Mouse (Mus musculus) effector memory CD4-positive, alpha-beta T cell, adult 5 months (primary cell): ENCODE data around the gene Cst10. TPM values are rescaled to one million over a fixed set of nuclear protein-coding genes. Genes with fewer than 3 reads are reported as not detected.

Experiments used
- polyA plus RNA-seq: library from polyadenylated mRNA; unstranded; fragments of 100-300 nt; shearing (Covaris generic); gene quantifications from one replicate; pipeline ENCODE4 v1.2.1, GENCODE M21; 2017

Cst10 gene
- polyA plus RNA-seq = not detected

DNA sequence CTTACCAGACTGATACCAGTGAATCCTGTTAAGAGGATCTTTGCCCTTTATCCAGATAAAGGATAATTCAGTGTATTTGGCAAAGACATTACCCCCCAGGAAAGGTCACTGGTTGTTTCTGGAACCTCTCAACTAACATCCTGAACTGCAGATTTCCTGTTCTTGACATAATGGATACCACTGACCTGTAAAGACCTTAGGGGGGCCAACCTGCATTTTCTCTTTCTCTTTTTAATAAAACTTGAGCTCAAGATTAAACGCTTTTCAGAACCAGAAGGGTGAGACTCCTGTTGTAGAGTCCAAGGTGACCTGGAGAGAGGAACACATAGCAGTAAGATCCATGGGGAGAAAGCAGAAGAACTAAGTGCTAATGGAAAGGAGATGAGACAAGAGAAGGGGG is at the start of gene Cst10:
Cst10 (plus strand) TSS at position 301 of the 400 bp plus-strand sequence.

